Mouse (Mus musculus): Measurements from ENCODE around the gene Ddx20. TPM values are rescaled to one million over a fixed set of nuclear protein-coding genes. Genes with fewer than 3 reads are reported as not detected.

Gene Ddx20
- polyA plus RNA-seq (2021) = 22.4 TPM

DNA sequence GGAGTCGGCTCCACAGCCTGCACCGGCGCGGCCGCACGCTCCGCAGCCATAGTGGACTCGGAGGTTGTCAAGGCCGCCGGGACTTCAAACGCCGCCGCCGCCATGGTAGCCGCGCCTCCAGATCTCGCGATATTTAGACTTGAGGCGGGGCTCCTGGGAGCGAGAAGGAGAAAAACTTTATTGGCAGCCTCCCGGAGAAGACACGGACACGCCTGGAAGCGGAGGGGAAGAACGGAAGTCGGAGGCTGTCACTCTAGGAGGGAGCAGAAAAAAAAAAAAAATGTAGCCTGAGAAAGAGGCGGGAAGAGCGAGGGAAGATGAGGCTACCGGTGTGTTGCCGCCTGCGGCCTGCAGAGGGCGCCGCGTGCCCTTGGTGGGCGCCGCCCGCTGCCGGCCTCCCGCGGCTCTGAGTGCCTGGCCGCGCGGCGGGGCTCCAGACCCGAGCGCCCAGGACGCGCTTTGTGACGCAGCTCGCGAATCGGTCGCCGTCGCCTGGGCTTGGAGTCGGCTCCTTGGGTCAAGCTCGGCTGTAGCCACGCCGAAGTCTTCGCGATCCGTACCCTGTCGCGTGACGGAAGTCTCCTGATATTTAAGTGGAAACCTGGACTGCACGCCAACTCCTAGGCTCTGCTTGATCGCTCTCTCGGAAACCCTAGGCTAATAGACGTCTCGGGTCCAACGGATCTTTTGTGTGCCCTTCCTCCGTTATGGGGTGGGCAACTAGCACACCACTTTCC is at the start of gene Ddx20:
Gene Ddx20 (minus strand): TSS at position 251 of the 737 bp plus-strand sequence.
- ChIA-PET POLR2A (interaction anchor here (1.5 to 1.8 kb wide), 3 partner anchors 18 to 38 kb away, joined by 4 to 13 read pairs (median 5); no protein-coding TSS in a partner anchor), CTCF (interaction anchor here (0.6 to 11.2 kb wide), 10 partner anchors 12 to 212 kb away, joined by 3 to 140 read pairs (median 3); no protein-coding TSS in a partner anchor)
- peak; percentile 98 for ATAC-seq

DNA sequence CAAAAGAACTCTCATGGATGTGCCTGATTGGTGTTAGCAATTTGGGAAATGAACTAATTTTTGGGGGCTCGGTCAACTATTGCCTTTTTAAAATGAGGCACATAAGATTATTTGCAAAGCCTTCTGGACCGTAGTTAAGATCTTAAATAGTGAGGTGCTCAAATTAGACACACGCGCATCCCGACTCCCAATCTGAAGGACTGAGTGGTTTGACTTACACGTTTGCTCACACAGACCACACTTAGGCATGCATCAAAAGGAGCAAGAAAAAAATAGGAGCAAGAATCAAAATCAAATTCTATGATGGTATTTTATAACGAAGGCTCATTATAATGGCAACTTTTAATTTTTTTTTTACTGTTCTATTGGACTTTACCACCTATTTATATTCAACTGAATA is 49.7 kb upstream of the Ddx20 start:
- in situ Hi-C loops (cut with MboI; ENCODE audit: low pct_unique_long_range_greater_than_20kb) = no loop called here
- ChIA-PET POLR2A (no interaction called here), CTCF (no interaction called here)
- DNase-seq (ENCODE audit: low read depth, low spot score) = no peak
- H3K27me3 ChIP-seq = no peaks in the 10 kb centered on the region
- no peak for TF ChIP-seq CTCF (IDR thresholded peaks at IDR 0.05)
- ATAC-seq = no peak

More for the DNA sequence above, at the start of gene Ddx20:
- in situ Hi-C loops (cut with MboI; ENCODE audit: low pct_unique_long_range_greater_than_20kb) = loop anchor here (5.0 to 25.0 kb wide), 2 partner anchors 35 to 1025 kb away; no protein-coding TSS in a partner anchor
- H3K27me3 ChIP-seq = peaks cover 11% of the 10 kb centered on the region
- TF ChIP-seq CTCF (IDR thresholded peaks at IDR 0.05) = no peak
- DNase-seq (ENCODE audit: low read depth, low spot score) = peak; percentile 98

DNA sequence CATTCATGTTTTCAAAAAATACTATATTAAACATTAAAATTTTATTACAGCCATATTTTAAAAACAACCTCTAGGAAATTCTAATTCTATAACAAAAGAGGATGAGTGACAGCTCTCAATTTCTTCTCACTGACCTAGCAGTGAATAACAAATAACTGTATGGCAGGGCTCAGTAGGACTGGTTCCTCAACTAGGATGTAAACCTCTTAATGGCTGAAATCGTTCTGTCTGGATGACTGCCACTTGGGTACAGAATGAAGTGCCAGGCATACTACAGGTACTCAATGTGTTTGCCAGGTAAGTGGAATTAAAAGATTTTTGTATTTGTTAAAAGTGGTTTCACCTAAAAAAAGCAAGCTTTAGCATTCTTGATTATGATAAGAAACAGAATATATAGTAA is 48.8 kb upstream of the Ddx20 start:
- TF ChIP-seq CTCF (IDR thresholded peaks at IDR 0.05) = no peak
- no peak for ATAC-seq
- in situ Hi-C loops (cut with MboI; ENCODE audit: low pct_unique_long_range_greater_than_20kb) = no loop called here

DNA sequence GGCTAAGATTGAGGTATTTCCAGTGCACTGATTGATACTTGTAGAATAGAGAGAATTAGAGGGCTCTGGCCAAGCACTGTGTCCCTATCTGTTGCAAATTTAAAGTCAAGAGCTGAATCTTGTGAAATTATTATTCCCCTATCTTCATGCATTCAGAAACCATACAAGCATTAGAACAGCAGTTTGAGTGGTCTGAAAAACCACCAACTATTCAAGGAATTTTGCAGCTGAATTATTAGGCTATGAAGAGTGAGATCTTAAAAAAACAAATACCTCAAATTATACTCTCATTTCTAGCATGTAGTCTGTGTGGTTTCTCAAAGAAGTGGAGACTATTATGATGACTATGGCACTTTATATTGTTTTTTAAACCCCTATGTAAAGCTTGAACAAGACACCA is 47.9 kb upstream of the Ddx20 start:
- in situ Hi-C loops (cut with MboI; ENCODE audit: low pct_unique_long_range_greater_than_20kb) = no loop called here
- peak; percentile 57 for ATAC-seq
- no peak for TF ChIP-seq CTCF (IDR thresholded peaks at IDR 0.05)

More for the DNA sequence above, 48.8 kb upstream of the Ddx20 start:
- POLR2A ChIA-PET = no interaction called here
- DNase-seq (ENCODE audit: low read depth, low spot score) = no peak
- CTCF ChIA-PET = interaction anchor here (1.0 to 2.5 kb wide), 4 partner anchors 10 to 63 kb away, joined by 3 to 26 read pairs (median 4); no protein-coding TSS in a partner anchor
- H3K27me3 ChIP-seq = no peaks in the 10 kb centered on the region

DNA sequence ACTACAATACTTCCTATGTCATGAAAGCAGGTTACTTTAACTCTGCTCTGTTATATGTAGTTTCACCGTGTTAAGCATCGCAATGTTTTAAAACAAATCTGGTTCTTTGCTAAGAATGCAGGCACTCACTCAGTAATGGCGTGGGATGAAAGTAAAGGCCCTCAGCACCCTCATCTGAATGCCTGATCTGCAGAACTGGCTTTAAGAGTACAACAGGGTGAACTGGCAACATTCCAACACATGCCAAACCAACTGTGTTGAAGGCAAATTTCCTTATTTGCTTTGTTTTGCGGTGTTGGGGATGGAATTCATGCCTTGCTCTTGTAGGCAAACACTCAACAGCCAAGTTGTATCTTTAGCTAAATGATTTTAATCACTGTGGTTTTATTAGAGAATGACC is 46.2 kb upstream of the Ddx20 start:
- TF ChIP-seq CTCF (IDR thresholded peaks at IDR 0.05) = no peak
- ChIA-PET CTCF (interaction anchor here (1.0 kb wide), 1 partner anchor 17 kb away, joined by 4 read pairs; no protein-coding TSS in a partner anchor), POLR2A (no interaction called here)
- no peaks in the 10 kb centered on the region for H3K27me3 ChIP-seq
- in situ Hi-C loops (cut with MboI; ENCODE audit: low pct_unique_long_range_greater_than_20kb) = no loop called here
- DNase-seq (ENCODE audit: low read depth, low spot score) = no peak
- no peak for ATAC-seq

More for the DNA sequence above, 47.9 kb upstream of the Ddx20 start:
- no peak for DNase-seq (ENCODE audit: low read depth, low spot score)
- ChIA-PET POLR2A (no interaction called here), CTCF (interaction anchor here (1.0 to 2.5 kb wide), 8 partner anchors 8 to 64 kb away, joined by 3 to 26 read pairs (median 3); no protein-coding TSS in a partner anchor)
- H3K27me3 ChIP-seq = no peaks in the 10 kb centered on the region

DNA sequence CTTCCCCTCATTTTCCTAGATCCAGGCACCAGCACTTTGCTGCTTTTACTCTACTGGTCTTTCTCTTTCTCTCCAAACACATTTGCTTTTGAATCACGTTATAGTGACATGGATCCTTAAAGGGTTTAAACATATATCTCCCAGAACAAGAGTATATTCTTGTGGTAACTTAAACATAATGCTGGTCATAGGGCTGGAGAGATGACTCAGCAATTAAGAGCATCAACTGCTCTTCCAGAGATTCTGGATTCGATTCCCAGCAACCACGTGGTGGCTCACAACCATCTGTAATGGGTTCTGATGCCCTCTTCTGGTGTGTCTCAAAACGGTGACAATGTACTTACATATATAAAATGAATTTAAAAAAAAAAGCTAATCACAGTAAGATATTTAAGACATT is 45.0 kb upstream of the Ddx20 start:
- CTCF ChIA-PET = interaction anchor here (1.4 to 15.9 kb wide), 6 partner anchors 10 to 58 kb away, joined by 3 to 140 read pairs (median 12); partner anchors contain the start of gene Ddx20
- DNase-seq (ENCODE audit: low read depth, low spot score) = no peak
- TF ChIP-seq CTCF (IDR thresholded peaks at IDR 0.05) = no peak

DNA sequence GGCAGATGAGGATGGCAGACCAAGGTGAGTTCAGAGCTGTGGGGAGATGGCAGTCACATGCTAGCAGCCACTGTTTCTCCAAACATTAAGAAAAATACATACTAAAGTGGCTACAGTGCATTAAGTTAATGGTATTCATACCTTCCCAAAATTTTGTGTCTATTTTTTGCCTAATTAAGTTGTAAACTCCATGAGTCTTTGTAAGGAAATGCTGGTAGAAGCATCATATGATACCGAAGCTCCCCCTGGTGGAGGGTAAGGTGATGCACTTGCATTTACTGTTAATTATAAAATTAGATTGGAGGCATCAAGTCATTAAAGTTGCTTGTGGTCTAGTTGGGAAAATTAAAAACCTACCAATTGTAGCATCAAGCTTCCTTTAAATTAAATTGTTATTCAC is 38.7 kb upstream of the Ddx20 start:
- ATAC-seq = no peak
- DNase-seq (ENCODE audit: low read depth, low spot score) = no peak
- POLR2A ChIA-PET = interaction anchor here (0.8 kb wide), 1 partner anchor 38 kb away, joined by 5 read pairs; the partner anchor contains the start of gene Ddx20
- CTCF ChIA-PET = interaction anchor here (0.8 to 15.9 kb wide), 23 partner anchors 8 to 157 kb away, joined by 3 to 140 read pairs (median 7); partner anchors contain the start of gene Ddx20
- TF ChIP-seq CTCF (IDR thresholded peaks at IDR 0.05) = peak; percentile 80
- in situ Hi-C loops (cut with MboI; ENCODE audit: low pct_unique_long_range_greater_than_20kb) = no loop called here
- no peaks in the 10 kb centered on the region for H3K27me3 ChIP-seq

More for the DNA sequence above, 45.0 kb upstream of the Ddx20 start:
- in situ Hi-C loops (cut with MboI; ENCODE audit: low pct_unique_long_range_greater_than_20kb) = no loop called here
- no peaks in the 10 kb centered on the region for H3K27me3 ChIP-seq
- POLR2A ChIA-PET = no interaction called here
- no peak for ATAC-seq

DNA sequence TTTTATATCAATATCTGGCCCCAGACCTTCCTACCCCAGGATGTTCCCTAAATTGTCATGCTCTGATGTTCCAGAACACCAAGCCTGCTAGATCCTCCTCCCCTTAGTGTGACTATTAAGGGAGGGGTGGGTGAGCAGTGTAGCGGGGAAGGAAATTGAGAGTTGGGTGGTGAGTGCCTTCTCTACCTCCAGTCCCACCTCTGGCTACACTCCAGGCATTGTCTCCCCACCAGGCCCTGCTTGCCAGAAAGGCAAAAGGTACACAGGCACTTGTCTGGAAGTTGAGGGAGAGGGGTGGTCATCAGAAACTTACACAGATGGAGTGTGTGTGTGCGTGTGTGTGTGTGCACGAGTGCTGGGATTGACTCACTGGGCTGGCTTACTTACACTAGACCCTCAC is 35.1 kb upstream of the Ddx20 start:
- ChIA-PET POLR2A (no interaction called here), CTCF (interaction anchor here (0.7 to 15.9 kb wide), 4 partner anchors 18 to 48 kb away, joined by 3 to 140 read pairs (median 14); partner anchors contain the start of genes Ddx20 and Inka2)
- in situ Hi-C loops (cut with MboI; ENCODE audit: low pct_unique_long_range_greater_than_20kb) = loop anchor here (5.0 kb wide), 1 partner anchor 35 kb away; the partner anchor contains the start of gene Ddx20
- TF ChIP-seq CTCF (IDR thresholded peaks at IDR 0.05) = no peak
- H3K27me3 ChIP-seq = no peaks in the 10 kb centered on the region
- ATAC-seq = no peak
- DNase-seq (ENCODE audit: low read depth, low spot score) = no peak

DNA sequence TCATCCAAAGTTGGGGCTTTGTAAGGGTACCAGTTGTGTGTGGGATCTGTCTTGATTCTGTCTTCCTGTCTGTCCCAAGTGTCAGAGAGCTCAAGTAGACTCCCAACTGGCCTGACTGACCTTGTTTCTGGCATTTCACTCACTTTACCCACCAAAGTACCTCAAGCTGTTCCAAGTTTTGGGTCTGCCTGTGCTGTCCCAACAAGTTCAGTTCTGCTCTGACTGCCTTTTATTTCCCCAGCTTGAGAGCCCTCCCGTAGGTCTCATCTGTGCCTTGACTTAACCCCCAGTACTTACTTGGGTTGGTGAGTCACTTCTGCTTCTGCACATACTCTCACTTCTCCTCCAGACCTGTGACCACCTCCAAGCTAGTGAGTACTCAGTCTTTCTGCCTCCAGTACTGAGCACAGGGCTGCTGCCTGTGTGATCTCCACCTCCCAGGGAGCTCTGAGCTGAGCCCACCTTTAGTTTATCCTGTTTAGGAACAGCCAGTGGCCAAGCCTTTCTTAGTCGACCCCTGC is 34.4 kb upstream of the Ddx20 start:
- ATAC-seq = no peak
- ChIA-PET CTCF (interaction anchor here (1.8 to 15.9 kb wide), 3 partner anchors 17 to 47 kb away, joined by 7 to 140 read pairs (median 22); partner anchors contain the start of genes Ddx20 and Inka2), POLR2A (interaction anchor here (0.6 kb wide), 1 partner anchor 49 kb away, joined by 7 read pairs; no protein-coding TSS in a partner anchor)
- in situ Hi-C loops (cut with MboI; ENCODE audit: low pct_unique_long_range_greater_than_20kb) = loop anchor here (5.0 kb wide), 1 partner anchor 34 kb away; the partner anchor contains the start of gene Ddx20
- TF ChIP-seq CTCF (IDR thresholded peaks at IDR 0.05) = no peak
- no peak for DNase-seq (ENCODE audit: low read depth, low spot score)
- no peaks in the 10 kb centered on the region for H3K27me3 ChIP-seq

DNA sequence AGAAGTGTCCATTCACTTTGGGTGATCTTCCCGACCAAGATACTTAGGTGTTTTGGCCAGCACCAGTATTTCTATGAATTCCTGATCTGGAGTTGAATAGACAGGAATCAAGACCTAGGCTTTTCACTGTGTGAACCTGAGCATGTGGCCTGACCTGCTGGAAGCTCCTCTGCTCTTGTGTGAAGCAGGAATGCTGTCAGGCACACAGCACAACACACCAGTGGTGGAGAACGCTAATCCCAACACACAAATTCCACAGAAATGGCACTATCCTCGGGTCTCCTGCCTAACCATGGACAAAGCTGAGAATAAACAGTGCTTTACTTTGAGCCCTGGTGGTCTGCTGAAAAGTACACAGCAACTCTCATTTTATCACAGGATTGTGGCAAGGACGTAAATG is 33.1 kb upstream of the Ddx20 start:
- CTCF ChIA-PET = interaction anchor here (1.3 to 15.9 kb wide), 5 partner anchors 11 to 179 kb away, joined by 3 to 140 read pairs (median 13); partner anchors contain the start of genes Ddx20 and Inka2
- no peak for TF ChIP-seq CTCF (IDR thresholded peaks at IDR 0.05)
- DNase-seq (ENCODE audit: low read depth, low spot score) (no peak), ATAC-seq (no peak)
- in situ Hi-C loops (cut with MboI; ENCODE audit: low pct_unique_long_range_greater_than_20kb) = loop anchor here (5.0 kb wide), 1 partner anchor 33 kb away; the partner anchor contains the start of gene Ddx20
- POLR2A ChIA-PET = interaction anchor here (0.8 kb wide), 1 partner anchor 46 kb away, joined by 3 read pairs; no protein-coding TSS in a partner anchor
- no peaks in the 10 kb centered on the region for H3K27me3 ChIP-seq

Measured in Patski (cell line).